Mouse (Mus musculus) liver, adult 2 months (tissue): ENCODE data around the gene Lpar3.

Experiments used
- CTCF ChIP-seq: fragments of 200-500 bp; IDR thresholded peaks from 2 replicates; pipeline ENCODE4 v1.5.1; 2011; ENCODE audit warnings: low read depth, low read length, control low read depth
- POLR2A ChIP-seq: fragments of 200-500 bp; IDR thresholded peaks from 2 replicates; pipeline ENCODE4 v1.6.1; 2011; ENCODE audit warnings: low read length, control low read depth; ENCODE audit not compliant: insufficient read depth; ENCODE audit errors: extremely low read depth

DNA sequence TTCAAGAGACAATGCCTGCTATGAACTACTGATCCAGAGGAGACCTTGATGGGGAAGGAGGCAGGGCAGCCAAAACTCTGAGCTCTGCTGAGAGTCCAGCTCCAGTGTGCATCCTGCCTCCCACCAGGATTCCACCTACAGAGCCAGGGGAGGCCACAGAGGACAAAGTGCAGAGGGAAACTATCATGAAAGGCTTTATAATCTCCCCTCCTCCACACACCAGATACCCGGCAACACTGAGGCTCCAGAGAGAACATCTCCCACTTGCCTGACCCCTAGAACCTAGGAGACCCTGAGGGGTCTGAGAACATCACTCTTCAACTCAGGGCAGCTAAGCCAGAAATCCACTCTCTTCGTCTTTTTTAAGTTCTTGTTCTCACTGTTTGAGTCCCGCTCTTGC lies 71.2 kb downstream of the Lpar3 start:
- no peak for TF ChIP-seq CTCF
- no peak for TF ChIP-seq POLR2A
